Mouse (Mus musculus) hindbrain, embryonic 15.5 days (tissue): ENCODE data around the gene Hmg20a. TPM values are rescaled to one million over a fixed set of nuclear protein-coding genes. Genes with fewer than 3 reads are reported as not detected.
A peak's percentile ranks its signal among the peaks of the same experiment; 100 is the strongest.

Experiments used
- ATAC-seq: fragments of 200-750 bp; cut with Nextera tagmentation; 2 replicates; pipeline ENCODE4 v1.8.0; 2017; ENCODE audit warnings: low read depth, moderate number of reproducible peaks, moderate TSS enrichment; ENCODE audit not compliant: low FRiP score
- H3K27ac ChIP-seq: fragments of 300-500 bp; sonication (generic); replicated peaks from 2 replicates; pipeline ENCODE4 v1.5.1; 2015; ENCODE audit warnings: mild to moderate bottlenecking, inconsistent platforms
- H3K27me3 ChIP-seq: fragments of 300-500 bp; sonication (generic); 2 replicates; pipeline ENCODE4 v1.6.1; 2015; ENCODE audit warnings: control low read depth, inconsistent platforms
- H3K36me3 ChIP-seq: fragments of 300-500 bp; sonication (generic); 2 replicates; pipeline ENCODE4 v1.6.1; 2015; ENCODE audit warnings: control low read depth, inconsistent platforms
- H3K4me1 ChIP-seq: fragments of 300-500 bp; sonication (generic); replicated peaks from 2 replicates; pipeline ENCODE4 v1.6.1; 2015; ENCODE audit warnings: control low read depth, inconsistent platforms
- H3K4me2 ChIP-seq: fragments of 300-500 bp; sonication (generic); 2 replicates; pipeline ENCODE4 v1.6.1; 2015; ENCODE audit warnings: moderate library complexity, mild to moderate bottlenecking, inconsistent platforms
- H3K4me3 ChIP-seq: fragments of 300-500 bp; sonication (generic); 2 replicates; pipeline ENCODE4 v1.5.1; 2015; ENCODE audit warnings: mild to moderate bottlenecking, inconsistent platforms
- H3K9ac ChIP-seq: fragments of 300-500 bp; sonication (generic); 2 replicates; pipeline ENCODE4 v1.6.1; 2015; ENCODE audit warnings: inconsistent platforms
- H3K9me3 ChIP-seq: fragments of 300-500 bp; sonication (generic); 2 replicates; pipeline ENCODE4 v1.6.1; 2016; ENCODE audit warnings: control low read depth, inconsistent platforms
- WGBS: fragments of 180-500 bp; shearing (Covaris S2); methylation state at CpG from one replicate; pipeline ENCODE4 v1.1.7; 2015; 5-methylcytosine and 5-hydroxymethylcytosine counted together
- polyA plus RNA-seq: library from polyadenylated mRNA; unstranded; fragments of >200 nt; fragmentation: Nextera tagmentation; extraction: Ambion mirVana; gene quantifications from 2 replicates; pipeline ENCODE4 v1.2.1, GENCODE M21; 2015

Gene Hmg20a
- polyA plus RNA-seq: 73.4 and 78.3 TPM in 2 replicates

DNA sequence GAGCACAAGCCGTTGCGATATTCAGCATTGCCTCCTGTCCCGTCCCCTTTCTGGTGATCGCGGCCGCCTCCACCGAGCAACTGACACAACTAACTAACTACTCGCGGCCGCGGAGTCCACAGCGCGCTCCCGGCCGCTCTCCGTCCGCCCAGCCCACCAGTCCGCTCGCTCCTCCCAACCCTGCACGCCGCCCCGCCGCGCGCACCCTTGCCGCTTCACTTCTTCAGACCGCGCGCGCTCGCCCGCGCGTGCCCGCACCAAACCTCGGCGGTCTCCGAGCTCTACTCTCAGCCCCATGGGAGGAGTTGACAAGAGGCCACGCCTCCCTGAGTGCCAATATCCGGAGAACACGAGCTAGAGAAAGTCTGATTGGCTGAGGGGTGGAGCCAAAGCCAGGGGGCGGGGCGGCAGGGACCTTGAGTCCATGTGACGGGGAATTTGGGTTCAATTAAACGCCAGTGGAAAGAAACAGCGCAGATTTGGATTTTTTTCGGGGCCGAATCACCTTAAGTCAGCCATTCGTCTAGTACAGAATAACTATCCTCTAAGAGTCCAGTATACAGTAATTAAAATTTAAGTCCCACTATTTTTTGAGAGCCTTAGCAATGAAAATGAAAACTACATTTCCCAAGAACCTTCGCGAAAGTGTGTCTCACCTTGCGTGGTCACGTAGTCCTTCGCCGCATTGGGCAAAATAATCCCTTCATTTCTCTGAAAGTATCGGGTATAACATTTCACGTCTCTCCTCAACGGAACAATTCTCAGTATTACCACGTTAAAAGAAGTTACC, at the start of gene Hmg20a, which contains the start of gene Peak1:
Gene Hmg20a (plus strand): TSS at position 662 of the 790 bp plus-strand sequence.
Gene Peak1 (minus strand): TSS at position 120 of the 790 bp plus-strand sequence.
- Histone ChIP-seq H3K4me2 (peak within 1 kb of the TSS; percentile 85), H3K9me3 (no peaks in the 10 kb centered on the region), H3K27me3 (no peaks in the 10 kb centered on the region), H3K9ac (peak within 1 kb of the TSS; percentile 79), H3K4me3 (peak within 1 kb of the TSS; percentile 86), H3K36me3 (no peaks in the 10 kb centered on the region), H3K27ac (peak within 1 kb of the TSS; percentile 98), H3K4me1 (peaks cover 58% of the 10 kb centered on the region)
- under 1% methylated on average over 56 of the region's 59 CpGs for WGBS
- ATAC-seq: peak; percentile 96

- H3K36me3 ChIP-seq: no peaks in the 10 kb centered on the region
- H3K9me3 ChIP-seq: no peaks in the 10 kb centered on the region
- no peak overlapping the region for H3K9ac ChIP-seq
- H3K4me2 ChIP-seq: no peak overlapping the region
- ATAC-seq: no peak
- no peak overlapping the region for H3K4me3 ChIP-seq
- no peaks in the 10 kb centered on the region for H3K27me3 ChIP-seq
- no peak overlapping the region for H3K27ac ChIP-seq
- WGBS: 67% methylated on average over 3 of the region's 3 CpGs
- H3K4me1 ChIP-seq: no peaks in the 10 kb centered on the region
Observed at GRCm38 (mm10) chr9:56368814-56369213, 49.6 kb upstream of the Hmg20a start.

- no peaks in the 10 kb centered on the region for H3K4me1 ChIP-seq
- WGBS: 46% methylated on average over 5 of the region's 5 CpGs
- H3K9ac ChIP-seq: no peak overlapping the region
- no peaks in the 10 kb centered on the region for H3K27me3 ChIP-seq
- no peaks in the 10 kb centered on the region for H3K9me3 ChIP-seq
- H3K36me3 ChIP-seq: no peaks in the 10 kb centered on the region
- H3K4me2 ChIP-seq: no peak overlapping the region
- no peak for ATAC-seq
- no peak overlapping the region for H3K27ac ChIP-seq
- H3K4me3 ChIP-seq: no peak overlapping the region
Observed at GRCm38 (mm10) chr9:56370710-56371109, 47.7 kb upstream of the Hmg20a start.

DNA sequence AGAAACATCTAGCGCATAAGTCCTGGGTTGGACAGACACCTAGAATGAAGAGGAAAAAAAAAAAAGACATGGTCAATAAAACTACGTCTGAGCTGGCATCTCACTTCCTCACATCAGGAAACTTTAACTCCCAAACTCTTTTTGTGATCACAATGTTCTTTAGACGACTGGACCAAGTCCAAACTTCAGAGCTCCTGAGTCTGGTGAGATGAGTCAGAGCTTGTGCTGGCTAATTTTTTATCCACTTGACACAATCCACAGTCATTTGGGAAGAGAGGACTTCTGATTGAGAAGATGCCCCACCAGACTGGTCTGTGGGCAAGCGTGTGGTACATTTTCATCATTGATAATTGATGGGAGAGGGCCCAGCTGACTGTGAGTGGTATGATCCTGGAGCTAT, 44.0 kb upstream of the Hmg20a start:
- H3K9me3 ChIP-seq: no peaks in the 10 kb centered on the region
- no peaks in the 10 kb centered on the region for H3K36me3 ChIP-seq
- no peaks in the 10 kb centered on the region for H3K27me3 ChIP-seq
- H3K4me2 ChIP-seq: no peak overlapping the region
- no peak overlapping the region for H3K27ac ChIP-seq
- H3K9ac ChIP-seq: no peak overlapping the region
- no peaks in the 10 kb centered on the region for H3K4me1 ChIP-seq
- WGBS: 76% methylated on average over 4 of the region's 4 CpGs
- ATAC-seq: no peak
- no peak overlapping the region for H3K4me3 ChIP-seq

GRCm38 (mm10) chr9:56382786-56383185, 35.6 kb upstream of the Hmg20a start:
- ATAC-seq: no peak
- Histone ChIP-seq H3K9ac (no peak overlapping the region), H3K4me2 (no peak overlapping the region), H3K27ac (no peak overlapping the region), H3K36me3 (no peaks in the 10 kb centered on the region), H3K4me1 (no peaks in the 10 kb centered on the region), H3K9me3 (no peaks in the 10 kb centered on the region), H3K4me3 (no peak overlapping the region), H3K27me3 (no peaks in the 10 kb centered on the region)
- 77% methylated on average over 1 of the region's 1 CpGs for WGBS

- WGBS: 89% methylated on average over 3 of the region's 3 CpGs
Observed at GRCm38 (mm10) chr9:56392857-56393256, 25.6 kb upstream of the Hmg20a start.

GRCm38 (mm10) chr9:56396306-56396705, 22.1 kb upstream of the Hmg20a start:
- no peaks in the 10 kb centered on the region for H3K36me3 ChIP-seq
- WGBS: 88% methylated on average over 1 of the region's 1 CpGs
- no peak overlapping the region for H3K9ac ChIP-seq

More at GRCm38 (mm10) chr9:56392857-56393256, 25.6 kb upstream of the Hmg20a start:
- Histone ChIP-seq H3K4me1 (no peaks in the 10 kb centered on the region), H3K36me3 (no peaks in the 10 kb centered on the region), H3K27me3 (no peaks in the 10 kb centered on the region), H3K9me3 (no peaks in the 10 kb centered on the region), H3K4me2 (no peak overlapping the region), H3K27ac (no peak overlapping the region), H3K4me3 (no peak overlapping the region), H3K9ac (no peak overlapping the region)
- ATAC-seq: no peak

DNA sequence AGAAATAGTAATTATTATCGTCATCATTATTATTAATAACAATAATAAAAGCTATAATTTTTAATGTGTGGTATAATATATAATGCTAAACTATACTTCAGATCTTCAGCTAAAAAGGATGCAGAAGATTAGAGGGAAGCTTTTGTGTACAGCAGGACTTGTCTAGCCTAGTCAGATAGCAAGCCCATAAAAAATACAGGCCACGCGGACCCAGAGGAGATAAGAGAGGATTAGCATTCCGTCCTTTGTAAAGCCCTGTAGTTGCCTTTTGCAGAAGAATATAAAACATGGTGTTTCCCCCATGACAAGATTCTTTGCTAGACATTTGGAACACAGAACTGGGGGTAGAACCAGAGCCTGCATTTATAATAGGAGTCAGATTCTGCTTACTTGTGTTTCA, 13.8 kb upstream of the Hmg20a start:
- Histone ChIP-seq H3K9me3 (no peaks in the 10 kb centered on the region), H3K27me3 (no peaks in the 10 kb centered on the region), H3K9ac (no peak overlapping the region), H3K4me2 (no peak overlapping the region), H3K4me1 (no peaks in the 10 kb centered on the region), H3K36me3 (no peaks in the 10 kb centered on the region), H3K4me3 (no peak overlapping the region), H3K27ac (no peak overlapping the region)
- ATAC-seq: no peak
- WGBS: 76% methylated on average over 4 of the region's 4 CpGs

More at GRCm38 (mm10) chr9:56396306-56396705, 22.1 kb upstream of the Hmg20a start:
- no peak overlapping the region for H3K4me3 ChIP-seq
- H3K4me2 ChIP-seq: no peak overlapping the region
- H3K27ac ChIP-seq: no peak overlapping the region
- no peaks in the 10 kb centered on the region for H3K9me3 ChIP-seq
- H3K27me3 ChIP-seq: no peaks in the 10 kb centered on the region
- H3K4me1 ChIP-seq: no peaks in the 10 kb centered on the region
- ATAC-seq: no peak

DNA sequence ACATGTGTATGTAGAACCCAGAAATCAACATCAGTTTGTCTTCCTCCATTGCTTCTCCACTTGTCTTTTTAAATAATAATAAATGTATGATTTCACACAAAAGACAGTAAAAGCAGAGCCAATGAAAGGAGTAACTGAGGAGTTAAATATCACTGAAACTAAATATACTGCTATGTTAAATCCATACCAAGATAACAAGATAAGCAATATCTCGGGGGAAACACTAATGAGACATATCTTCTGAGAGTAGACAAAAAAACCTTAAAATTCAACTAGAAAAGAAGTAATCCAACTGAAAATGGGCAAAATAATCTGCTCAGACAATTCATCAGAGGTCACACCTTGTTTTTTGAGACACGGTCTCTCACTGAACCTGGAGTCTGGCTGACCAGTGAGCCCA, 8.5 kb upstream of the Hmg20a start:
- H3K36me3 ChIP-seq: no peaks in the 10 kb centered on the region
- ATAC-seq: no peak
- H3K27ac ChIP-seq: no peak overlapping the region
- H3K27me3 ChIP-seq: no peaks in the 10 kb centered on the region
- no peak overlapping the region for H3K9ac ChIP-seq
- H3K4me3 ChIP-seq: no peak overlapping the region
- 91% methylated on average over 2 of the region's 2 CpGs for WGBS
- H3K9me3 ChIP-seq: no peaks in the 10 kb centered on the region
- H3K4me2 ChIP-seq: no peak overlapping the region
- H3K4me1 ChIP-seq: no peaks in the 10 kb centered on the region

- Histone ChIP-seq H3K4me3 (no peak overlapping the region), H3K4me1 (peaks cover 21% of the 10 kb centered on the region), H3K9me3 (no peaks in the 10 kb centered on the region), H3K27ac (no peak overlapping the region), H3K36me3 (no peaks in the 10 kb centered on the region), H3K9ac (no peak overlapping the region), H3K4me2 (no peak overlapping the region), H3K27me3 (no peaks in the 10 kb centered on the region)
- no peak for ATAC-seq
- 85% methylated on average over 1 of the region's 1 CpGs for WGBS
Observed at GRCm38 (mm10) chr9:56412716-56413115, 5.7 kb upstream of the Hmg20a start.

DNA sequence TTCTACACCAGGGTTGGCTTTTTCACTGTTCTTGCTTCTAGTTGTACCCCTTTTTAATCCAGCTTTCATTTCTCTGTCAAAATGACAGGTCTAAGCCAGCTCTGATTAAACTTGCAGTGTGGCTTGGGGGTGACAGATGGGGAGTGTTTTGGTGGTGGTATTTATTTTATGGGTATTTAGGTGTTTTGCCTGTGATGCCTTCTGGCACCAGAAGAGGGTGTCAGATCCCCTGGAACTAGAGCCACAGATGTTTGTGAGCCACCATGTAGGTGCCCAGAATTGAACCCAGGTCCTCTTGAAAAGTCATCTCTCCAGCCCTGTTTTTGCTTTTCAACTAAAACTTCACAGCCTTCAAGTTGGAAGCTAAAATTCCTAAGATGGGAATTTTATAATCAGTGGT, 4.1 kb upstream of the Hmg20a start:
- Histone ChIP-seq H3K9ac (no peak overlapping the region), H3K4me3 (no peak overlapping the region), H3K36me3 (no peaks in the 10 kb centered on the region), H3K4me1 (peaks cover 22% of the 10 kb centered on the region), H3K9me3 (no peaks in the 10 kb centered on the region), H3K4me2 (no peak overlapping the region), H3K27me3 (no peaks in the 10 kb centered on the region), H3K27ac (no peak overlapping the region)
- ATAC-seq: no peak

- H3K4me1 ChIP-seq: peaks cover 32% of the 10 kb centered on the region
- no peak overlapping the region for H3K27ac ChIP-seq
- 63% methylated on average over 1 of the region's 1 CpGs for WGBS
- no peaks in the 10 kb centered on the region for H3K9me3 ChIP-seq
- no peak for ATAC-seq
- H3K4me2 ChIP-seq: peak overlapping the region; percentile 85; the same call in 1 of the 2 replicates
- H3K27me3 ChIP-seq: no peaks in the 10 kb centered on the region
- no peak overlapping the region for H3K9ac ChIP-seq
- no peaks in the 10 kb centered on the region for H3K36me3 ChIP-seq
- no peak overlapping the region for H3K4me3 ChIP-seq
Observed at GRCm38 (mm10) chr9:56415393-56415792, 3.0 kb upstream of the Hmg20a start.
